ENCODE assay signal across 9 mouse cellular contexts in genomic region chr11:61104241-61104901, GRCm38 (mm10). TPM values are rescaled to one million over a fixed set of nuclear protein-coding genes. Genes with fewer than 3 reads are reported as not detected.
DNase-seq lines count a peak whose midpoint lies in the region; ATAC-seq and TF ChIP-seq lines count a peak whose summit lies in the region.
"Had no signal": no experiment of that assay in that cellular context is flagged by ENCODE, and none has a peak within 500 bp of the region (broad histone marks: within the 10 kb centered on the region; RNA-seq: fewer than 3 reads in every experiment).

No protein-coding gene starts in this region.

- no peak overlapping the region for H3K27ac ChIP-seq in heart, embryonic 12.5 days (ENCODE audit: poor library complexity, severe bottlenecking)
- H3K27ac ChIP-seq in kidney, embryonic 16.5 days (ENCODE audit: low read length) = no peak overlapping the region
- H3K27ac ChIP-seq in liver, adult 2 months (replicated peaks; ENCODE audit: insufficient read depth, low read depth, low read length) = no peak overlapping the region

- H3K9ac ChIP-seq in heart, embryonic 12.5 days = no peak overlapping the region
- no peak overlapping the region for H3K9ac ChIP-seq in kidney, embryonic 16.5 days (replicated peaks; ENCODE audit: low read length)
- no peak overlapping the region for H3K9ac ChIP-seq in liver, adult 2 months (ENCODE audit: low read depth, low read length)

- no peaks in the 10 kb centered on the region for H3K79me2 ChIP-seq in liver, adult 2 months (ENCODE audit: control insufficient read depth, insufficient read depth, low read length)
- no peaks in the 10 kb centered on the region for H3K79me2 ChIP-seq in myocyte (ENCODE audit: control insufficient read depth, insufficient read depth)

- H3K4me2 ChIP-seq in heart, embryonic 12.5 days = peak overlapping the region; percentile 19; the same call in 1 of the 2 replicates
- H3K4me2 ChIP-seq in kidney, embryonic 16.5 days (replicated peaks; ENCODE audit: low read depth, low read length) = peak overlapping the region; percentile 2; the same call in 1 of the 2 replicates
- H3K4me2 ChIP-seq in myocyte (ENCODE audit: low read depth) = peak overlapping the region; percentile 56

- H3K27me3 ChIP-seq in heart, embryonic 12.5 days (replicated peaks) = peaks cover 16% of the 10 kb centered on the region
- no peaks in the 10 kb centered on the region for H3K27me3 ChIP-seq in kidney, embryonic 16.5 days (ENCODE audit: insufficient read depth, low read length)
- no peaks in the 10 kb centered on the region for H3K27me3 ChIP-seq in liver, adult 2 months (ENCODE audit: control insufficient read depth, insufficient read depth, low read length)
- peaks cover 4% of the 10 kb centered on the region for H3K27me3 ChIP-seq in myocyte (ENCODE audit: control insufficient read depth, insufficient read depth, insufficient read length)

- no peak overlapping the region for H3ac ChIP-seq in myocyte (ENCODE audit: control insufficient read depth, insufficient read length)

- peak; percentile 92 for DNase-seq in CD4-positive, CD25-positive, alpha-beta regulatory T cell, adult 2 months (ENCODE audit: low read depth, low spot score)
- peak; percentile 67 for DNase-seq in brain, embryonic 18.5 days (ENCODE audit: low read depth, low spot score)
- DNase-seq in fat pad, adult 2 months (ENCODE audit: extremely low read depth, low read depth, low spot score) = peak; percentile 13
- DNase-seq in liver, adult 2 months (ENCODE audit: extremely low read depth, low read depth, low spot score) = peak; percentile 66
- DNase-seq in spleen, postnatal 4 days (ENCODE audit: low spot score in 2 of 2) = peak; percentile 80 to 94

- ATAC-seq in heart, embryonic 12.5 days (ENCODE audit: insufficient number of reproducible peaks, low FRiP score) = peak; percentile 78
- ATAC-seq in kidney, embryonic 16.5 days (ENCODE audit: low FRiP score, low TSS enrichment) = peak; percentile 86

- no peaks in the 10 kb centered on the region for H3K36me3 ChIP-seq in heart, embryonic 12.5 days
- no peaks in the 10 kb centered on the region for H3K36me3 ChIP-seq in kidney, embryonic 16.5 days (ENCODE audit: insufficient read depth, low read length)
- H3K36me3 ChIP-seq in liver, adult 2 months (ENCODE audit: control insufficient read depth, insufficient read depth, low read length) = no peaks in the 10 kb centered on the region
- no peaks in the 10 kb centered on the region for H3K36me3 ChIP-seq in myocyte (ENCODE audit: control insufficient read depth, insufficient read depth)

- peaks cover 12% of the 10 kb centered on the region for H3K4me1 ChIP-seq in heart, embryonic 12.5 days (replicated peaks)
- H3K4me1 ChIP-seq in kidney, embryonic 16.5 days (ENCODE audit: insufficient read depth, low read length) = no peaks in the 10 kb centered on the region
- H3K4me1 ChIP-seq in liver, adult 2 months (ENCODE audit: control insufficient read depth, insufficient read depth, low read length) = no peaks in the 10 kb centered on the region

- peak; percentile 98 for TF ChIP-seq CTCF in liver, adult 2 months (IDR thresholded peaks at IDR 0.05; ENCODE audit: low read depth, low read length)

- no peak for TF ChIP-seq POLR2A in liver, adult 2 months (IDR thresholded peaks at IDR 0.05; ENCODE audit: extremely low read depth, insufficient read depth, low read length)
- no peak for TF ChIP-seq POLR2A in myocyte (IDR thresholded peaks at IDR 0.05; ENCODE audit: insufficient read length, low read depth)

- H3K9me3 ChIP-seq in heart, embryonic 12.5 days (replicated peaks) = no peaks in the 10 kb centered on the region
- no peaks in the 10 kb centered on the region for H3K9me3 ChIP-seq in kidney, embryonic 16.5 days (ENCODE audit: low read length)

- H3K4me3 ChIP-seq in heart, embryonic 12.5 days = no peak overlapping the region
- H3K4me3 ChIP-seq in kidney, embryonic 16.5 days (ENCODE audit: low read length) = no peak overlapping the region
- H3K4me3 ChIP-seq in liver, adult 2 months (ENCODE audit: insufficient read depth, low read depth, low read length) = no peak overlapping the region
- no peak overlapping the region for H3K4me3 ChIP-seq in myocyte
- H3K4me3 ChIP-seq: erythroblast, embryonic 14.5 days had no signal

- 18% methylated on average over 20 of the region's 20 CpGs for WGBS in heart, embryonic 12.5 days
- WGBS in kidney, embryonic 16.5 days = 20% methylated on average over 20 of the region's 20 CpGs
- 20% methylated on average over 20 of the region's 20 CpGs for WGBS in liver, adult 2 months

TF ChIP-seq in myocyte, 11 proteins besides CTCF, POLR2A, EP300 and RAD21:
- TF ChIP-seq TCF3 (IDR thresholded peaks at IDR 0.05; ENCODE audit: insufficient read length, low read depth) = no peak
- no peak for TF ChIP-seq MYOG (IDR thresholded peaks at IDR 0.05; ENCODE audit: control insufficient read depth in 1 of 3, insufficient read depth in 1 of 3, insufficient read length in 2 of 3, low read depth in 2 of 3)
- no peak for TF ChIP-seq MYOD1 (IDR thresholded peaks at IDR 0.05; ENCODE audit: control insufficient read depth in 1 of 3, insufficient read length in 2 of 3, low read depth in 2 of 3)
- no peak for TF ChIP-seq SRF (IDR thresholded peaks at IDR 0.05; ENCODE audit: control insufficient read depth, insufficient read length, low read depth)
- TF ChIP-seq CEBPB (IDR thresholded peaks at IDR 0.05; ENCODE audit: insufficient read depth, poor library complexity, severe bottlenecking) = no peak
- no peak for TF ChIP-seq POLR2AphosphoS2 (IDR thresholded peaks at IDR 0.05; ENCODE audit: insufficient read length, low read depth)
- TF ChIP-seq USF1 (IDR thresholded peaks at IDR 0.05; ENCODE audit: low read depth) = no peak
- TF ChIP-seq MAX (IDR thresholded peaks at IDR 0.05; ENCODE audit: low read depth) = no peak
- no peak for TF ChIP-seq REST (IDR thresholded peaks at IDR 0.05; ENCODE audit: insufficient read depth, insufficient read length)
- no peak for TF ChIP-seq E2F4 (IDR thresholded peaks at IDR 0.05; ENCODE audit: insufficient read depth)
- no peak for TF ChIP-seq TCF12 (IDR thresholded peaks at IDR 0.05; ENCODE audit: insufficient read depth, poor library complexity, severe bottlenecking)

RNA-seq across cellular contexts. Expression of gene Tnfrsf13b, which starts 22.2 kb away (rescaled TPM):
- 1.5 and 2.2 TPM in 2 replicates for polyA plus RNA-seq in heart, embryonic 12.5 days (2016; fragmentation: Nextera tagmentation; extraction: Ambion mirVana)
- polyA plus RNA-seq in kidney, embryonic 16.5 days (2015; fragmentation: Nextera tagmentation; extraction: Ambion mirVana) = 1.3 and 1.8 TPM in 2 replicates
- 0.65 and 1.7 TPM in 2 replicates for total RNA-seq in liver, adult 2 months (2014; rRNA removed)
- polyA plus RNA-seq in liver, adult 2 months (2012; rRNA removed) = 0.37 and 0.91 TPM in 2 replicates
- polyA plus RNA-seq in myocyte (2012; fragmentation: generic; extraction: Trizol) = 0.04 TPM

Comparison
In these comparisons a context has a peak if more than half of its experiments do, and no peak if none do; other contexts are left out.
1. DNase-seq: peak in every context shown above with its lines; median percentile 92 in CD4-positive, CD25-positive, alpha-beta regulatory T cell, adult 2 months; 87 in spleen, postnatal 4 days; 67 in brain, embryonic 18.5 days; 66 in liver, adult 2 months; 13 in fat pad, adult 2 months.
2. H3K4me2 ChIP-seq: peak in every context shown above with its lines; median percentile 56 in myocyte; 19 in heart, embryonic 12.5 days; 2 in kidney, embryonic 16.5 days.